Mouse (Mus musculus) retina, postnatal 1 day (tissue): ENCODE measurements around the gene Loxl1.

Experiments used
- DNase-seq: peaks from one replicate; pipeline ENCODE4 v3.0.0-alpha.2; 2012

Loxl1 gene

GRCm38 (mm10) chr9:58312944-58313359 is at the start of gene Loxl1:
TSS of gene Loxl1 (minus strand) at chr9:58313186.
- DNase-seq: peak; percentile 61

GRCm38 (mm10) chr9:58361956-58362355 is 49.0 kb upstream of the Loxl1 start:
- no peak for DNase-seq

- no peak for DNase-seq
These were observed 48.4 kb upstream of the Loxl1 start for GRCm38 (mm10) chr9:58361373-58361772.

GRCm38 (mm10) chr9:58355262-58356050 is 42.5 kb upstream of the Loxl1 start:
- peak; percentile 44 for DNase-seq

- DNase-seq: no peak
These were observed 41.7 kb upstream of the Loxl1 start for GRCm38 (mm10) chr9:58354701-58355100.

- DNase-seq: no peak
These were observed 40.2 kb upstream of the Loxl1 start for GRCm38 (mm10) chr9:58353224-58353623.

GRCm38 (mm10) chr9:58347795-58348194 is 34.8 kb upstream of the Loxl1 start:
- DNase-seq: no peak

- peak; percentile 87 for DNase-seq
These were observed 33.5 kb upstream of the Loxl1 start for GRCm38 (mm10) chr9:58346498-58346897.

GRCm38 (mm10) chr9:58345963-58346362 is 33.0 kb upstream of the Loxl1 start:
- no peak for DNase-seq

GRCm38 (mm10) chr9:58341795-58342194 is 28.8 kb upstream of the Loxl1 start:
- no peak for DNase-seq

- no peak for DNase-seq
These were observed 23.8 kb upstream of the Loxl1 start for GRCm38 (mm10) chr9:58336650-58337281.

- DNase-seq: peak; percentile 59
These were observed 18.3 kb upstream of the Loxl1 start for GRCm38 (mm10) chr9:58331276-58331675.

GRCm38 (mm10) chr9:58330293-58330692 is 17.3 kb upstream of the Loxl1 start:
- DNase-seq: peak; percentile 76

GRCm38 (mm10) chr9:58327382-58327781 is 14.4 kb upstream of the Loxl1 start:
- no peak for DNase-seq

GRCm38 (mm10) chr9:58326477-58327180 is 13.6 kb upstream of the Loxl1 start:
- no peak for DNase-seq

- no peak for DNase-seq
These were observed 8.7 kb upstream of the Loxl1 start for GRCm38 (mm10) chr9:58321681-58322080.

- DNase-seq: no peak
These were observed 5.3 kb upstream of the Loxl1 start for GRCm38 (mm10) chr9:58318317-58318716.

- no peak for DNase-seq
These were observed 4.4 kb upstream of the Loxl1 start for GRCm38 (mm10) chr9:58317381-58317780.

GRCm38 (mm10) chr9:58316784-58317183 is 3.8 kb upstream of the Loxl1 start:
- DNase-seq: no peak

GRCm38 (mm10) chr9:58315850-58316249 is 2.9 kb upstream of the Loxl1 start:
- DNase-seq: no peak

- peak; percentile 47 for DNase-seq
These were observed 1.8 kb upstream of the Loxl1 start for GRCm38 (mm10) chr9:58314682-58315360.

GRCm38 (mm10) chr9:58312196-58312943 is 616 bp downstream of the Loxl1 start:
- DNase-seq: peak; percentile 44
